Mouse (Mus musculus) kidney, embryonic 15.5 days (tissue): ENCODE data around the gene Ccdc85b. TPM values are rescaled to one million over a fixed set of nuclear protein-coding genes. Genes with fewer than 3 reads are reported as not detected.
A peak's percentile ranks its signal among the peaks of the same experiment; 100 is the strongest.

ENCODE experiments used
- ATAC-seq: fragments of 200-750 bp; cut with Nextera tagmentation; replicated peaks from 2 replicates; pipeline ENCODE4 v1.8.0; 2017; ENCODE audit warnings: moderate TSS enrichment; ENCODE audit not compliant: low FRiP score
- H3K27ac ChIP-seq: fragments of 300-500 bp; sonication (generic); 2 replicates; pipeline ENCODE4 v1.5.1; 2015; ENCODE audit warnings: mild to moderate bottlenecking, inconsistent platforms
- H3K27me3 ChIP-seq: fragments of 300-500 bp; sonication (generic); 2 replicates; pipeline ENCODE4 v1.6.1; 2015; ENCODE audit warnings: inconsistent platforms
- H3K36me3 ChIP-seq: fragments of 300-500 bp; sonication (generic); 2 replicates; pipeline ENCODE4 v1.6.1; 2015; ENCODE audit warnings: inconsistent platforms
- H3K4me1 ChIP-seq: fragments of 300-500 bp; sonication (generic); 2 replicates; pipeline ENCODE4 v1.6.1; 2015; ENCODE audit warnings: inconsistent platforms
- H3K4me2 ChIP-seq: fragments of 300-500 bp; sonication (generic); 2 replicates; pipeline ENCODE4 v1.6.1; 2015; ENCODE audit warnings: moderate library complexity, mild to moderate bottlenecking, inconsistent platforms
- H3K4me3 ChIP-seq: fragments of 300-500 bp; sonication (generic); replicated peaks from 2 replicates; pipeline ENCODE4 v1.5.1; 2015; ENCODE audit warnings: mild to moderate bottlenecking, inconsistent platforms
- H3K9ac ChIP-seq: fragments of 300-500 bp; sonication (generic); 2 replicates; pipeline ENCODE4 v1.6.1; 2015; ENCODE audit warnings: mild to moderate bottlenecking, inconsistent platforms
- H3K9me3 ChIP-seq: fragments of 300-500 bp; sonication (generic); replicated peaks from 2 replicates; pipeline ENCODE4 v1.6.1; 2016; ENCODE audit warnings: inconsistent platforms
- WGBS: fragments of 180-500 bp; shearing (Covaris S2); methylation state at CpG from one replicate; pipeline ENCODE4 v1.1.7; 2015; ENCODE audit warnings: mixed read lengths; 5-methylcytosine and 5-hydroxymethylcytosine counted together
- polyA plus RNA-seq: library from polyadenylated mRNA; unstranded; fragments of >200 nt; fragmentation: Nextera tagmentation; extraction: Ambion mirVana; gene quantifications from 2 replicates; pipeline ENCODE4 v1.2.1, GENCODE M21; 2015

The Ccdc85b gene
- polyA plus RNA-seq, 1 experiment from 2014 or later: 11.3 TPM

GRCm38 (mm10) chr19:5463212-5463611 is 5.5 kb upstream of the Ccdc85b start:
- H3K36me3 ChIP-seq: peaks cover 63% of the 10 kb centered on the region
- 88% methylated on average over 9 of the region's 9 CpGs for WGBS
- no peak overlapping the region; the same call in 1 of the 2 replicates for H3K27ac ChIP-seq
- H3K4me3 ChIP-seq: no peak overlapping the region
- no peaks in the 10 kb centered on the region for H3K9me3 ChIP-seq
- H3K27me3 ChIP-seq: 0 out of 2 replicates have a peak, but pooled peaks cover 2% of the 10 kb centered on the region
- no peak overlapping the region for H3K9ac ChIP-seq
- ATAC-seq: no peak
- peaks cover 31% of the 10 kb centered on the region for H3K4me1 ChIP-seq
- H3K4me2 ChIP-seq: no peak overlapping the region

GRCm38 (mm10) chr19:5461411-5461810 is 3.7 kb upstream of the Ccdc85b start:
- peak overlapping the region; percentile 70 for H3K9ac ChIP-seq

GRCm38 (mm10) chr19:5460465-5460911 is 2.8 kb upstream of the Ccdc85b start, which contains the start of gene Fibp:
Fibp (plus strand) TSS chr19:5460615.
- Histone ChIP-seq H3K4me2 (peak within 1 kb of the TSS; percentile 80), H3K36me3 (peaks cover 38% of the 10 kb centered on the region), H3K27ac (peak within 1 kb of the TSS; percentile 71), H3K4me3 (peak within 1 kb of the TSS; percentile 69), H3K27me3 (0 out of 2 replicates have a peak, but pooled peaks cover 2% of the 10 kb centered on the region), H3K4me1 (peaks cover 53% of the 10 kb centered on the region), H3K9ac (peak within 1 kb of the TSS; percentile 70), H3K9me3 (no peaks in the 10 kb centered on the region)
- under 1% methylated on average over 32 of the region's 32 CpGs for WGBS
- ATAC-seq: peak; percentile 43

More at GRCm38 (mm10) chr19:5461411-5461810, 3.7 kb upstream of the Ccdc85b start:
- Histone ChIP-seq H3K4me2 (peak overlapping the region; percentile 80), H3K9me3 (no peaks in the 10 kb centered on the region), H3K4me3 (peak overlapping the region; percentile 69), H3K4me1 (peaks cover 43% of the 10 kb centered on the region), H3K27me3 (0 out of 2 replicates have a peak, but pooled peaks cover 2% of the 10 kb centered on the region), H3K36me3 (peaks cover 47% of the 10 kb centered on the region), H3K27ac (no peak overlapping the region)
- WGBS: 89% methylated on average over 6 of the region's 6 CpGs
- ATAC-seq: no peak

GRCm38 (mm10) chr19:5459896-5460295 is 2.2 kb upstream of the Ccdc85b start:
- Histone ChIP-seq H3K9ac (peak overlapping the region; percentile 70), H3K4me2 (peak overlapping the region; percentile 80), H3K4me3 (peak overlapping the region; percentile 69), H3K36me3 (peaks cover 32% of the 10 kb centered on the region), H3K27me3 (0 out of 2 replicates have a peak, but pooled peaks cover 2% of the 10 kb centered on the region), H3K4me1 (peaks cover 58% of the 10 kb centered on the region), H3K9me3 (no peaks in the 10 kb centered on the region), H3K27ac (peak overlapping the region; percentile 71; the same call in 1 of the 2 replicates)
- 27% methylated on average over 3 of the region's 3 CpGs for whole genome bisulfite sequencing
- no peak for ATAC-seq

- H3K27ac ChIP-seq: 0 out of 2 replicates have a peak overlapping the region, but pooled peaks have one; percentile 14
- 0 out of 2 replicates have a peak, but pooled peaks cover 2% of the 10 kb centered on the region for H3K27me3 ChIP-seq
- H3K9me3 ChIP-seq: no peaks in the 10 kb centered on the region
- ATAC-seq: no peak
- peaks cover 61% of the 10 kb centered on the region for H3K4me1 ChIP-seq
- H3K4me3 ChIP-seq: no peak overlapping the region
- H3K36me3 ChIP-seq: peaks cover 32% of the 10 kb centered on the region
- H3K9ac ChIP-seq: no peak overlapping the region
- WGBS: 74% methylated on average over 7 of the region's 7 CpGs
- H3K4me2 ChIP-seq: no peak overlapping the region
These were observed 1.3 kb upstream of the Ccdc85b start for GRCm38 (mm10) chr19:5459019-5459418.

GRCm38 (mm10) chr19:5456922-5457745 is 560 bp downstream of the Ccdc85b start:
- Histone ChIP-seq H3K4me2 (peak overlapping the region; percentile 95), H3K4me1 (peaks cover 59% of the 10 kb centered on the region), H3K4me3 (peak overlapping the region; percentile 68)

GRCm38 (mm10) chr19:5456241-5456921 is 1.3 kb downstream of the Ccdc85b start:
- Histone ChIP-seq H3K4me3 (peak overlapping the region; percentile 68), H3K9ac (peak overlapping the region; percentile 82), H3K4me2 (peak overlapping the region; percentile 95), H3K27ac (peak overlapping the region; percentile 92), H3K36me3 (peaks cover 13% of the 10 kb centered on the region), H3K4me1 (peaks cover 53% of the 10 kb centered on the region), H3K9me3 (no peaks in the 10 kb centered on the region), H3K27me3 (0 out of 2 replicates have a peak, but pooled peaks cover 2% of the 10 kb centered on the region)
- ATAC-seq: no peak; the same call in 1 of the 2 replicates
- WGBS: 3% methylated on average over 24 of the region's 26 CpGs

More at GRCm38 (mm10) chr19:5456922-5457745, 560 bp downstream of the Ccdc85b start:
- WGBS: under 1% methylated on average over 67 of the region's 70 CpGs
- H3K9ac ChIP-seq: peak overlapping the region; percentile 82
- H3K9me3 ChIP-seq: no peaks in the 10 kb centered on the region
- H3K27ac ChIP-seq: peak overlapping the region; percentile 92
- H3K27me3 ChIP-seq: 0 out of 2 replicates have a peak, but pooled peaks cover 2% of the 10 kb centered on the region
- H3K36me3 ChIP-seq: peaks cover 18% of the 10 kb centered on the region
- ATAC-seq: peak; percentile 90

- H3K36me3 ChIP-seq: peaks cover 13% of the 10 kb centered on the region
- peak overlapping the region; percentile 68 for H3K4me3 ChIP-seq
- peaks cover 6% of the 10 kb centered on the region; the same call in 1 of the 2 replicates for H3K27me3 ChIP-seq
- no peak for ATAC-seq
- 55% methylated on average over 8 of the region's 8 CpGs for WGBS
- H3K27ac ChIP-seq: peak overlapping the region; percentile 92
- H3K4me2 ChIP-seq: peak overlapping the region; percentile 95
- peak overlapping the region; percentile 6; the same call in 1 of the 2 replicates for H3K9ac ChIP-seq
- peaks cover 47% of the 10 kb centered on the region for H3K4me1 ChIP-seq
- H3K9me3 ChIP-seq: no peaks in the 10 kb centered on the region
These were observed 2.1 kb downstream of the Ccdc85b start for GRCm38 (mm10) chr19:5455568-5455967.

GRCm38 (mm10) chr19:5455037-5455436 is 2.7 kb downstream of the Ccdc85b start:
- Histone ChIP-seq H3K27ac (no peak overlapping the region; the same call in 1 of the 2 replicates), H3K4me2 (peak overlapping the region; percentile 95), H3K4me1 (peaks cover 45% of the 10 kb centered on the region), H3K4me3 (peak overlapping the region; percentile 68), H3K27me3 (peaks cover 11% of the 10 kb centered on the region), H3K9ac (peak overlapping the region; percentile 6), H3K36me3 (peaks cover 13% of the 10 kb centered on the region), H3K9me3 (no peaks in the 10 kb centered on the region)
- WGBS: 66% methylated on average over 12 of the region's 12 CpGs
- no peak for ATAC-seq

- no peak for ATAC-seq
- Histone ChIP-seq H3K9ac (no peak overlapping the region), H3K4me3 (no peak overlapping the region), H3K9me3 (no peaks in the 10 kb centered on the region), H3K4me2 (no peak overlapping the region), H3K4me1 (peaks cover 48% of the 10 kb centered on the region), H3K36me3 (peaks cover 13% of the 10 kb centered on the region), H3K27ac (no peak overlapping the region), H3K27me3 (peaks cover 42% of the 10 kb centered on the region)
- WGBS: 78% methylated on average over 6 of the region's 6 CpGs
These were observed 5.9 kb downstream of the Ccdc85b start for GRCm38 (mm10) chr19:5451766-5452165.

GRCm38 (mm10) chr19:5449673-5450072 is 8.0 kb downstream of the Ccdc85b start:
- peaks cover 33% of the 10 kb centered on the region for H3K4me1 ChIP-seq
- no peak for ATAC-seq
- H3K9ac ChIP-seq: no peak overlapping the region
- 89% methylated on average over 3 of the region's 3 CpGs for WGBS
- H3K27me3 ChIP-seq: peaks cover 54% of the 10 kb centered on the region
- H3K36me3 ChIP-seq: peaks cover 11% of the 10 kb centered on the region
- no peak overlapping the region for H3K27ac ChIP-seq
- H3K9me3 ChIP-seq: no peaks in the 10 kb centered on the region
- H3K4me2 ChIP-seq: no peak overlapping the region
- H3K4me3 ChIP-seq: no peak overlapping the region
